Mouse (Mus musculus) layer of hippocampus, postnatal 36 days (tissue): ENCODE measurements around the gene Rergl. TPM values are rescaled to one million over a fixed set of nuclear protein-coding genes. Genes with fewer than 3 reads are reported as not detected.

ENCODE experiments used
- DNase-seq, 2 experiments: peaks; one replicate each; pipeline ENCODE4 v3.0.0; 2022
- total RNA-seq, 2 experiments: library from RNA; stranded (reverse); gene quantifications; 2 replicates each; pipeline ENCODE4 v1.2.3; 2021

The Rergl gene
- not detected for total RNA-seq

DNA sequence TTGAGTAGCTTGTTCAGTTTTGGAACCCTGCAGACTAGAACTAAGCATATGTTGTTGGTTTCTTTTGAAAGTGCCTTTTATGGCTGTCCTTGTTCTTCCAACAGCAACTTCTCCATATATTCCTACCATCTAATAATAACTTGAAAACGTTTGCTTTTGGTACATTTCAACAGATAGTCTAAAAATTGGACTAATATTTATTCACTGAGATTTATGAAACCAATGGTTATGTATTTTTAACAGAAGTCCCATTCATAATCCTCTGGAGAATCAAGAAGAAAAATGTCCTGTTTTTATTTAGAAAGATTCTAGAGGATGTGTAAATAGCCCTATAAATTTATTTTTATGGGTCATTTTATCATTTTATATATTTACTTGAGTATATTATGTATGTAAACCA is at the start of gene Rergl:
TSS of gene Rergl (minus strand) at position 101 of the 400 bp plus-strand sequence.
- no peak for DNase-seq

DNA sequence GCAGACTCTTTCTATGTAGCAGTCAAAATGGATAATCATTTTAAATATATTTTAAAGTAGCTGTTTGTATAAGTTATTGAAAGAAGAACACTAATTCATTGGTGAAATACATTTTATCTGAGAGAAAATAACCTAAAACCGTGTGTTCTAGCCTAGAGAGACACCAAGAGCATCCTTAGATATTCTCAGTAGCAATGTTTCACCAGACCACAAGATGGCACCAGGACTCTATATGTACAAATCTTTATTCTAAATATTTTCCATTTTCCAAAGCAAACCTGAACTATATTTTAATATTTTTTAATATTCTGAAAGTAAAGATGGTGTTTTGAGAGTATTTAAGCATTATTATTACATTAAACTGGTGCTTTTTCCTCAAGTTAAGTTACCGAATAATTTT is 36.7 kb upstream of the Rergl start:
- DNase-seq = no peak

DNA sequence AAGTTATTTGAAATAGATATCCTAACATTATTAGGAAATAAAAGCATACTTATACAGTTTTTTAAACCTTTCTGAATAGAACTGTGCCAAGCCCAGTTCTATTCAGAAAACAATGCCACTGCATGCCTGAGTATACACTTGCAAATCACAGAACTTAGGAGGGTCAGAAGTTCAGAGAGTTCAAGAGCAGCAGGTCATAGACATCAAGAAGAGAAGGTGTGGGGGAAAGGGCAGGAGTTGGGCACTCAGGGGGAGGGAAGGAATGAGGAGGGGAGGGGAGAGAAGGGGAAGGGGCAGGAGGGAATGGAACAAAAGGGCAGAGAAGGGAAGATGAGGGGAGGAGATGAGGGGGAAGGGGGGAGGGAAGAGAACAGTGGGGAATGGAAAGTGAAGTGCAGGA is 23.6 kb upstream of the Rergl start:
- no peak for DNase-seq

DNA sequence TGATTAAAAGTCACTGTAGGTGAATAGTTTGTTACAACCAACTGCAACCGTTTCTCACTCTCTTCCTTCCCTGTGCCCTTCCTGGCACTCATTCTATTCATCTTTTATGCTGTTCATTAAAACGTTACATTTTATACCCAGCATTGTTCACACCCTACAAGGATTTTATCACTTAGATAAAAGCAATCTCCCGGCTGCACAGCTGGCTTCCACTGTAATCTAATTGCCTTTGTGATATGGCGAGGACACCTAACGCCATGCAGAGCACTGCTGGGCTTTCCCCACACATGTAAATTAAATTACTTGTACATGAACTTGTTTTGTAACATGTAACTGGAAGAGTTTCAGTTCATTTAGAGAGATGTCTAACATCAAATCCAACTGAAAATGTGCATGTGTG is 22.5 kb upstream of the Rergl start:
- no peak for DNase-seq

DNA sequence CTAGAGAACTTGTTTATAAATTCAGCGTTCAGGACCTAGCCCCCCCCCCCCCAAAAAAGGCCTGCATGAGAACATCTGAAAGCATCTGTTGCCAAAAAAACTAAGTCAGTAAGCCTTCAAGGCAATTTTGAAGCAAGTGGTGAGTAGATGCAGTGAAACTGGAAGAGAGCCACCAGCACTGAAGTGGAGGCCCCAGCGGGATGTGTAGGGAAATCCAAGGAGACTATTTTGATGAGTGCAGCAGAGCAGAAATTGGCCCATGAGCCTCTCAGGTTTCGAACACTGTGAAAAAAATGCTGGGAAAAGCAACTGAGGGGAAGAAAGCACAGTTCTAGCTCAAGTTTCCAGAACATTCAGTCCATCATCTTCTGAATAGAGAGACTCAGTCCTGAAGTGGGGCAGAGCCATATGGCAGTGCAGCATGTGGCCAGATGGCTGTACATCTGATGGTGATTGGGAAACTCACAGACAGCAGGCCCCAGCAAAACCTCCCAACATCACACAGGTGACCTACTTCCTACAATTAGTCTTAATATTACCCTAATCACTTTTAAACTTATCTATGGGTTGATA is 13.2 kb upstream of the Rergl start:
- peak in 1 of 2 experiments; percentile 2 for DNase-seq

GRCm38 (mm10) chr6:139479730-139480129 is 22.0 kb downstream of the Rergl start:
- no peak for DNase-seq

GRCm38 (mm10) chr6:139464980-139465379 is 36.8 kb downstream of the Rergl start:
- no peak for DNase-seq

- DNase-seq = no peak
Observed at GRCm38 (mm10) chr6:139464292-139464691, 37.5 kb downstream of the Rergl start.

- no peak for DNase-seq
Observed at GRCm38 (mm10) chr6:139461094-139461493, 40.7 kb downstream of the Rergl start.

DNA sequence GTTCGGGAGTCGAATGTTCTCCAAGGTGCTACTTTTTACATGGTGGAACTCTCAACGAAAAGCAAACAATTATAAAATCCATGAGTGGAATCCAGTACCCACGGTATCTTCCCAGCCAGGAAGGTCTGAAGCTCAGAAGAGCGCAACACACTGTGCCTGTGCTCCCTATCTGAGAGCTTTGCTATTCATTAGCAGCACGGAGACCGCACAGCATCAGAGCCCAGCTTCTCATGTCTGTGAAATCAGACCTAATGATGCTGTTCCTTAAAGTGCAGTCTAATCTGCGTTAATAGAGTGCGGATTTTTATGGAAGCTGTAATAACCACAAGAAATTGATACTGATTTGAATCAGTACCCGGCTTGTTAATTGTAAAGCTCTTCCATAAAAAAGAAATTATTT is 41.3 kb downstream of the Rergl start:
- DNase-seq = no peak

GRCm38 (mm10) chr6:139443999-139444398 is 57.8 kb downstream of the Rergl start:
- no peak for DNase-seq

Other genes with a start within 250 kb of the Rergl start
- under 1 TPM; 0.10 to 0.18 TPM for gene Pik3c2g, start 85.2 kb upstream of the Rergl start, total RNA-seq